Mouse (Mus musculus) heart, adult 2 months (tissue): Measurements from ENCODE around the gene Fastk. TPM values are rescaled to one million over a fixed set of nuclear protein-coding genes. Genes with fewer than 3 reads are reported as not detected.

Source experiments
- DNase-seq, 2 experiments: peaks; one replicate each; pipeline ENCODE4 v3.0.0; 2021
- H3K27ac ChIP-seq: fragments of 200-600 bp; 2 replicates; pipeline ENCODE4 v1.8.1; 2022
- H3K27me3 ChIP-seq: fragments of 200-500 bp; 2 replicates; pipeline ENCODE4 v1.6.1; 2012; ENCODE audit warnings: mild to moderate bottlenecking, low read length, inconsistent platforms, mixed read lengths; ENCODE audit not compliant: control insufficient read depth, insufficient read depth
- H3K36me3 ChIP-seq: fragments of 200-500 bp; 2 replicates; pipeline ENCODE4 v1.6.1; 2012; ENCODE audit warnings: low read length, inconsistent platforms; ENCODE audit not compliant: control insufficient read depth, insufficient read depth
- H3K4me1 ChIP-seq: fragments of 200-500 bp; 2 replicates; pipeline ENCODE4 v1.6.1; 2011; ENCODE audit warnings: low read length; ENCODE audit not compliant: control insufficient read depth, insufficient read depth
- H3K4me3 ChIP-seq: fragments of 200-600 bp; 2 replicates; pipeline ENCODE4 v1.8.1; 2022
- H3K79me2 ChIP-seq: fragments of 200-500 bp; replicated peaks from 2 replicates; pipeline ENCODE4 v1.6.1; 2012; ENCODE audit warnings: mild to moderate bottlenecking, inconsistent platforms, low read length, moderate library complexity, mixed read lengths; ENCODE audit not compliant: control insufficient read depth, insufficient read depth
- H3K9ac ChIP-seq: fragments of 200-500 bp; 2 replicates; pipeline ENCODE4 v1.6.1; 2012; ENCODE audit warnings: low read depth, mild to moderate bottlenecking, control low read depth, inconsistent platforms, low read length, mixed read lengths
- CTCF ChIP-seq: fragments of 200-600 bp; IDR thresholded peaks from 2 replicates; pipeline ENCODE4 v1.8.1; 2022; ENCODE audit warnings: antibody characterized with exemption, mild to moderate bottlenecking, moderate library complexity
- EP300 ChIP-seq: fragments of 200-500 bp; IDR thresholded peaks from 2 replicates; pipeline ENCODE4 v1.6.1; 2011; ENCODE audit warnings: low read depth, low read length, control low read depth; ENCODE audit not compliant: insufficient read depth
- POLR2A ChIP-seq: fragments of 200-500 bp; IDR thresholded peaks from 2 replicates; pipeline ENCODE4 v1.6.1; 2011; ENCODE audit warnings: mild to moderate bottlenecking, low read depth, low read length, control low read depth; ENCODE audit not compliant: insufficient read depth
- WGBS: fragments of 180-500 bp; shearing (Covaris S2); methylation state at CpG from one replicate; pipeline ENCODE4 v1.1.7; 2018; 5-methylcytosine and 5-hydroxymethylcytosine counted together
- intact Hi-C: fragments of 180-260 bp; cut with DNase I; formaldehyde crosslinking; loops from one replicate; pipeline ENCODE4 v1.15.1; 2025
- polyA plus RNA-seq: library from polyadenylated mRNA; depleted of rRNA; stranded (reverse); fragments of >200 nt; gene quantifications from 2 replicates; pipeline ENCODE4 v1.2.3, GENCODE M21; 2012
- total RNA-seq, 2 experiments: library from RNA; stranded (reverse); gene quantifications; 2 replicates each; pipeline ENCODE4 v1.2.3; 2021

Gene Fastk
- total and polyA plus RNA-seq, 3 experiments = 287 to 613 (median 328) TPM

- 11% methylated on average over 66 of the region's 67 CpGs for WGBS
- H3K27ac ChIP-seq = peak overlapping the region; percentile 48
- peaks cover 8% of the 10 kb centered on the region for H3K4me1 ChIP-seq
- H3K9ac ChIP-seq = peak overlapping the region; percentile 71
- H3K79me2 ChIP-seq = peaks cover 4% of the 10 kb centered on the region
- peak; percentile 60 for TF ChIP-seq CTCF
- TF ChIP-seq POLR2A = no peak
- intact Hi-C loops = loop anchor here (5.0 kb wide), 1 partner anchor 307 kb away; no protein-coding TSS in a partner anchor
- no peaks in the 10 kb centered on the region for H3K36me3 ChIP-seq
- H3K4me3 ChIP-seq = peak overlapping the region; percentile 53
- H3K27me3 ChIP-seq = no peaks in the 10 kb centered on the region
- peak; percentile 66 to 71 for DNase-seq
Observed at GRCm38 (mm10) chr5:24474723-24475261, 29.7 kb upstream of the Fastk start.

GRCm38 (mm10) chr5:24474025-24474722 lies 29.1 kb upstream of the Fastk start:
- DNase-seq = peak; percentile 21 to 63
- peak overlapping the region; percentile 48 for H3K27ac ChIP-seq

GRCm38 (mm10) chr5:24472884-24473619 lies 28.0 kb upstream of the Fastk start:
- WGBS = 78% methylated on average over 7 of the region's 7 CpGs
- H3K4me3 ChIP-seq = no peak overlapping the region
- no peaks in the 10 kb centered on the region for H3K36me3 ChIP-seq
- no peak for DNase-seq
- intact Hi-C loops = loop anchor here (5.0 kb wide), 1 partner anchor 306 kb away; no protein-coding TSS in a partner anchor
- no peaks in the 10 kb centered on the region for H3K27me3 ChIP-seq
- no peak overlapping the region for H3K9ac ChIP-seq
- TF ChIP-seq EP300 (no peak), POLR2A (no peak), CTCF (no peak)
- H3K27ac ChIP-seq = no peak overlapping the region
- H3K79me2 ChIP-seq = peaks cover 4% of the 10 kb centered on the region
- peaks cover 8% of the 10 kb centered on the region for H3K4me1 ChIP-seq

More at GRCm38 (mm10) chr5:24474025-24474722, 29.1 kb upstream of the Fastk start:
- Histone ChIP-seq H3K4me3 (peak overlapping the region; percentile 53), H3K27me3 (no peaks in the 10 kb centered on the region), H3K9ac (peak overlapping the region; percentile 71), H3K79me2 (peaks cover 4% of the 10 kb centered on the region), H3K4me1 (peaks cover 8% of the 10 kb centered on the region), H3K36me3 (no peaks in the 10 kb centered on the region)
- TF ChIP-seq EP300 (no peak), CTCF (peak; percentile 21; the same call in 1 of the 2 replicates)
- intact Hi-C loops = loop anchor here (5.0 kb wide), 1 partner anchor 307 kb away; no protein-coding TSS in a partner anchor
- WGBS = 23% methylated on average over 65 of the region's 77 CpGs

- H3K4me3 ChIP-seq = no peak overlapping the region
- peaks cover 4% of the 10 kb centered on the region for H3K79me2 ChIP-seq
- DNase-seq = peak; percentile 77 to 80
- H3K4me1 ChIP-seq = peaks cover 3% of the 10 kb centered on the region
- H3K27me3 ChIP-seq = no peaks in the 10 kb centered on the region
- H3K36me3 ChIP-seq = no peaks in the 10 kb centered on the region
- H3K9ac ChIP-seq = no peak overlapping the region
- TF ChIP-seq EP300 (peak; percentile 90), CTCF (no peak; the same call in none of the 2 replicates), POLR2A (no peak)
- intact Hi-C loops = loop anchor here (1.0 to 5.0 kb wide), 5 partner anchors 16 to 303 kb away; no protein-coding TSS in a partner anchor
- H3K27ac ChIP-seq = no peak overlapping the region
- 13% methylated on average over 5 of the region's 5 CpGs for WGBS
Observed at GRCm38 (mm10) chr5:24470600-24470999, 25.5 kb upstream of the Fastk start.

- Histone ChIP-seq H3K9ac (no peak overlapping the region), H3K4me1 (peaks cover 9% of the 10 kb centered on the region), H3K27me3 (no peaks in the 10 kb centered on the region), H3K27ac (no peak overlapping the region), H3K79me2 (peaks cover 11% of the 10 kb centered on the region), H3K4me3 (no peak overlapping the region), H3K36me3 (no peaks in the 10 kb centered on the region)
- no peak for DNase-seq
- intact Hi-C loops = no loop called here
- no peak for TF ChIP-seq EP300
- TF ChIP-seq POLR2A = no peak
- TF ChIP-seq CTCF = no peak
- WGBS = 75% methylated on average over 12 of the region's 12 CpGs
Observed at GRCm38 (mm10) chr5:24466762-24467161, 21.7 kb upstream of the Fastk start.

GRCm38 (mm10) chr5:24455613-24456012 lies 10.5 kb upstream of the Fastk start:
- Histone ChIP-seq H3K4me1 (peaks cover 24% of the 10 kb centered on the region), H3K79me2 (peaks cover 10% of the 10 kb centered on the region), H3K27ac (peak overlapping the region; percentile 43), H3K36me3 (no peaks in the 10 kb centered on the region), H3K27me3 (no peaks in the 10 kb centered on the region), H3K4me3 (no peak overlapping the region), H3K9ac (no peak overlapping the region)
- DNase-seq = no peak
- intact Hi-C loops = loop anchor here (2.0 kb wide), 1 partner anchor 15 kb away; no protein-coding TSS in a partner anchor
- WGBS = 42% methylated on average over 7 of the region's 7 CpGs
- TF ChIP-seq CTCF (no peak), EP300 (no peak), POLR2A (no peak)
